Mouse (Mus musculus) urinary bladder, postnatal 4 days (tissue): ENCODE data around the gene Nxpe5.

Source experiments
- DNase-seq, 2 experiments: peaks; one replicate each; pipeline ENCODE4 v3.0.0; 2021 to 2022; ENCODE audit warnings: low spot score in 2 of 2

Nxpe5 gene

GRCm38 (mm10) chr5:138253061-138253460 is 27.4 kb downstream of the Nxpe5 start:
- no peak for DNase-seq

GRCm38 (mm10) chr5:138255353-138256093 is 29.8 kb downstream of the Nxpe5 start, which contains the start of gene Lamtor4:
TSS of gene Lamtor4 (plus strand) at chr5:138255482.
- peak; percentile 89 to 92 for DNase-seq

GRCm38 (mm10) chr5:138256094-138256467 is 30.4 kb downstream of the Nxpe5 start:
- no peak for DNase-seq

GRCm38 (mm10) chr5:138256966-138257584 is 31.4 kb downstream of the Nxpe5 start:
- DNase-seq: no peak

- DNase-seq: no peak
These were observed 31.9 kb downstream of the Nxpe5 start for GRCm38 (mm10) chr5:138257585-138257978.

- no peak for DNase-seq
These were observed 32.4 kb downstream of the Nxpe5 start for GRCm38 (mm10) chr5:138258078-138258477.

GRCm38 (mm10) chr5:138258542-138258941 is 32.8 kb downstream of the Nxpe5 start:
- DNase-seq: no peak

GRCm38 (mm10) chr5:138258993-138259392 is 33.3 kb downstream of the Nxpe5 start:
- no peak for DNase-seq

- DNase-seq: no peak
These were observed 34.4 kb downstream of the Nxpe5 start for GRCm38 (mm10) chr5:138260051-138260450.

GRCm38 (mm10) chr5:138260834-138261233 is 35.1 kb downstream of the Nxpe5 start:
- DNase-seq: peak in 1 of 2 experiments; percentile 28

- DNase-seq: no peak
These were observed 36.3 kb downstream of the Nxpe5 start for GRCm38 (mm10) chr5:138262001-138262400.

GRCm38 (mm10) chr5:138262582-138263240 is 37.0 kb downstream of the Nxpe5 start:
- no peak for DNase-seq

GRCm38 (mm10) chr5:138263260-138264206 is 37.8 kb downstream of the Nxpe5 start, which contains the start of gene BC037034:
TSS of gene BC037034 (minus strand) at chr5:138264033.
- peak; percentile 85 to 93 for DNase-seq

GRCm38 (mm10) chr5:138264207-138264578 is 38.5 kb downstream of the Nxpe5 start:
- no peak for DNase-seq

GRCm38 (mm10) chr5:138265712-138266111 is 40.0 kb downstream of the Nxpe5 start:
- no peak for DNase-seq

- no peak for DNase-seq
These were observed 41.4 kb downstream of the Nxpe5 start for GRCm38 (mm10) chr5:138267114-138267513.

GRCm38 (mm10) chr5:138268980-138269379 is 43.3 kb downstream of the Nxpe5 start:
- DNase-seq: no peak

GRCm38 (mm10) chr5:138271232-138271631 is 45.5 kb downstream of the Nxpe5 start:
- DNase-seq: no peak

GRCm38 (mm10) chr5:138272409-138272923 is 46.8 kb downstream of the Nxpe5 start, which contains the start of gene Gal3st4:
TSS of gene Gal3st4 (minus strand) at chr5:138272840.
- DNase-seq: no peak

GRCm38 (mm10) chr5:138274186-138274585 is 48.5 kb downstream of the Nxpe5 start:
- no peak for DNase-seq
